Mouse (Mus musculus): ENCODE measurements around the gene Tm6sf1. TPM values are rescaled to one million over a fixed set of nuclear protein-coding genes. Genes with fewer than 3 reads are reported as not detected.

Gene Tm6sf1
- polyA plus RNA-seq, 1 experiment = 11.4 TPM

- Histone ChIP-seq H3K36me3 (ENCODE audit: control insufficient read depth, insufficient read depth) (no peaks in the 10 kb centered on the region), H3K27me3 (ENCODE audit: control insufficient read depth, insufficient read depth, insufficient read length) (no peaks in the 10 kb centered on the region), H3ac (ENCODE audit: control insufficient read depth, insufficient read length) (no peak overlapping the region), H3K4me2 (ENCODE audit: low read depth) (peak overlapping the region; percentile 42), H3K4me3 (no peak overlapping the region), H3K79me2 (ENCODE audit: control insufficient read depth, insufficient read depth) (no peaks in the 10 kb centered on the region)
- TF ChIP-seq MAX (IDR thresholded peaks at IDR 0.05; ENCODE audit: low read depth) (no peak), E2F4 (IDR thresholded peaks at IDR 0.05; ENCODE audit: insufficient read depth) (no peak), TCF3 (IDR thresholded peaks at IDR 0.05; ENCODE audit: insufficient read length, low read depth) (no peak), USF1 (IDR thresholded peaks at IDR 0.05; ENCODE audit: low read depth) (no peak), CEBPB (IDR thresholded peaks at IDR 0.05; ENCODE audit: insufficient read depth, poor library complexity, severe bottlenecking) (no peak), MYOD1 (IDR thresholded peaks at IDR 0.05; ENCODE audit: control insufficient read depth in 1 of 3, insufficient read length in 2 of 3, low read depth in 2 of 3) (peak in 1 of 3 experiments; percentile 27), TCF12 (IDR thresholded peaks at IDR 0.05; ENCODE audit: insufficient read depth, poor library complexity, severe bottlenecking) (no peak), POLR2A (IDR thresholded peaks at IDR 0.05; ENCODE audit: insufficient read length, low read depth) (peak; percentile 24), REST (IDR thresholded peaks at IDR 0.05; ENCODE audit: insufficient read depth, insufficient read length) (no peak), MYOG (IDR thresholded peaks at IDR 0.05; ENCODE audit: control insufficient read depth in 1 of 3, insufficient read depth in 1 of 3, insufficient read length in 2 of 3, low read depth in 2 of 3) (no peak), POLR2AphosphoS2 (IDR thresholded peaks at IDR 0.05; ENCODE audit: insufficient read length, low read depth) (no peak), SRF (IDR thresholded peaks at IDR 0.05; ENCODE audit: control insufficient read depth, insufficient read length, low read depth) (no peak)
Measured at GRCm38 (mm10) chr7:81839746-81840145, 19.1 kb upstream of the Tm6sf1 start.

DNA sequence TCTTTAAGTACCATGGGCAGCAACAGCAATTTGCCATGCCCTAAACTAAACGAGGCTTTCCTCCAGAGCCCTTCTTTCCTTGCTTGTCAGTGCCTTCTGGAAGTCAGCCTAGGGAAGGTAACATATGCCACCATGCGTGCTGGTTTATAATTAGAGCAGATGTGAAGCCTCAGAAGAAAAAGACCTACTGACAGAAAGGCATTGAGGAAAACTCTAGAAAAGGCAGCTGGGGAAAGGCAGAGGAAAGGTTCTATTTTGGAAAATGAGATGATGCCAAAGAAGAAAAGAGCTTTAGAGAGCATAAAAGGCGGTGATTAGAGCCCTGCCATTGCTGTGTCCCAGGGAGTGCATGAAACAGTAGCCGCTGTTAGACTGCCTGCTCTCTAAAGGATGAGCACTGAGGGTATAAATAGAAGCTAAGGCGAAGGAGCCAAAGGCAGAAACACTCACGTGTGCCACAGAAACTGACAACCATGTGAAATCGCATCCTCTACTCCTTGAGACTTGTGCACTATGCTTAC, 18.1 kb upstream of the Tm6sf1 start:
- no peak for TF ChIP-seq POLR2AphosphoS2 (IDR thresholded peaks at IDR 0.05; ENCODE audit: insufficient read length, low read depth)
- TF ChIP-seq POLR2A (IDR thresholded peaks at IDR 0.05; ENCODE audit: insufficient read length, low read depth) = no peak
- no peak for TF ChIP-seq MYOG (IDR thresholded peaks at IDR 0.05; ENCODE audit: control insufficient read depth in 1 of 3, insufficient read depth in 1 of 3, insufficient read length in 2 of 3, low read depth in 2 of 3)
- TF ChIP-seq SRF (IDR thresholded peaks at IDR 0.05; ENCODE audit: control insufficient read depth, insufficient read length, low read depth) = no peak
- TF ChIP-seq MAX (IDR thresholded peaks at IDR 0.05; ENCODE audit: low read depth) = no peak
- no peak for TF ChIP-seq CEBPB (IDR thresholded peaks at IDR 0.05; ENCODE audit: insufficient read depth, poor library complexity, severe bottlenecking)
- no peak for TF ChIP-seq USF1 (IDR thresholded peaks at IDR 0.05; ENCODE audit: low read depth)
- TF ChIP-seq E2F4 (IDR thresholded peaks at IDR 0.05; ENCODE audit: insufficient read depth) = no peak
- no peak for TF ChIP-seq TCF3 (IDR thresholded peaks at IDR 0.05; ENCODE audit: insufficient read length, low read depth)
- no peak for TF ChIP-seq REST (IDR thresholded peaks at IDR 0.05; ENCODE audit: insufficient read depth, insufficient read length)
- no peak for TF ChIP-seq TCF12 (IDR thresholded peaks at IDR 0.05; ENCODE audit: insufficient read depth, poor library complexity, severe bottlenecking)
- Histone ChIP-seq H3K79me2 (ENCODE audit: control insufficient read depth, insufficient read depth) (no peaks in the 10 kb centered on the region), H3K4me2 (ENCODE audit: low read depth) (peak overlapping the region; percentile 42), H3K4me3 (no peak overlapping the region), H3K36me3 (ENCODE audit: control insufficient read depth, insufficient read depth) (no peaks in the 10 kb centered on the region), H3ac (ENCODE audit: control insufficient read depth, insufficient read length) (no peak overlapping the region), H3K27me3 (ENCODE audit: control insufficient read depth, insufficient read depth, insufficient read length) (no peaks in the 10 kb centered on the region)

GRCm38 (mm10) chr7:81841439-81841838, 17.4 kb upstream of the Tm6sf1 start:
- Histone ChIP-seq H3K36me3 (ENCODE audit: control insufficient read depth, insufficient read depth) (no peaks in the 10 kb centered on the region), H3K4me3 (no peak overlapping the region), H3ac (ENCODE audit: control insufficient read depth, insufficient read length) (no peak overlapping the region), H3K27me3 (ENCODE audit: control insufficient read depth, insufficient read depth, insufficient read length) (no peaks in the 10 kb centered on the region), H3K4me2 (ENCODE audit: low read depth) (peak overlapping the region; percentile 42), H3K79me2 (ENCODE audit: control insufficient read depth, insufficient read depth) (no peaks in the 10 kb centered on the region)
- TF ChIP-seq CEBPB (IDR thresholded peaks at IDR 0.05; ENCODE audit: insufficient read depth, poor library complexity, severe bottlenecking) = no peak
- peak in 1 of 3 experiments; percentile 3 for TF ChIP-seq MYOG (IDR thresholded peaks at IDR 0.05; ENCODE audit: control insufficient read depth in 1 of 3, insufficient read depth in 1 of 3, insufficient read length in 2 of 3, low read depth in 2 of 3)
- no peak for TF ChIP-seq SRF (IDR thresholded peaks at IDR 0.05; ENCODE audit: control insufficient read depth, insufficient read length, low read depth)
- no peak for TF ChIP-seq MAX (IDR thresholded peaks at IDR 0.05; ENCODE audit: low read depth)

DNA sequence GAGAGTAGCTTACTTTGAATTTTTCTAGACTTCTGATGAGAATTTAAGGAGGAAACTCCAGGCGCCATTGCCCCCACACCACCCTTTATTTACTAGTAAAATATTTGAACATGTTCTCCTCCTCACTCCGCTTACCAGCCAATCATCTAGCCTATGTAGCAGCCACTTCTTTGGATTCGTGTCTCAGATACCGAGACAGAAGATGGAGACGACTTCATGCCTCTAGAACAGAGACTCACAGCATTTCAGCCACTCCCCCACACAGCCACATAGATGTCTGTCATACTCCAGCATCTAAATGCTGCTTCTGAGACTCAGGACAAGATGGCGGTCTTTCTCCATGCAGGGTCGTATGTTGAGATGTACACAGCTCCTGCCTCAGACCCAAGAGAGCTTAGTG, 16.7 kb upstream of the Tm6sf1 start:
- Histone ChIP-seq H3K79me2 (ENCODE audit: control insufficient read depth, insufficient read depth) (no peaks in the 10 kb centered on the region), H3ac (ENCODE audit: control insufficient read depth, insufficient read length) (no peak overlapping the region), H3K36me3 (ENCODE audit: control insufficient read depth, insufficient read depth) (no peaks in the 10 kb centered on the region), H3K27me3 (ENCODE audit: control insufficient read depth, insufficient read depth, insufficient read length) (no peaks in the 10 kb centered on the region), H3K4me3 (no peak overlapping the region), H3K4me2 (ENCODE audit: low read depth) (no peak overlapping the region)
- no peak for TF ChIP-seq REST (IDR thresholded peaks at IDR 0.05; ENCODE audit: insufficient read depth, insufficient read length)
- no peak for TF ChIP-seq TCF12 (IDR thresholded peaks at IDR 0.05; ENCODE audit: insufficient read depth, poor library complexity, severe bottlenecking)
- TF ChIP-seq MYOG (IDR thresholded peaks at IDR 0.05; ENCODE audit: control insufficient read depth in 1 of 3, insufficient read depth in 1 of 3, insufficient read length in 2 of 3, low read depth in 2 of 3) = no peak
- no peak for TF ChIP-seq E2F4 (IDR thresholded peaks at IDR 0.05; ENCODE audit: insufficient read depth)
- TF ChIP-seq USF1 (IDR thresholded peaks at IDR 0.05; ENCODE audit: low read depth) = no peak

DNA sequence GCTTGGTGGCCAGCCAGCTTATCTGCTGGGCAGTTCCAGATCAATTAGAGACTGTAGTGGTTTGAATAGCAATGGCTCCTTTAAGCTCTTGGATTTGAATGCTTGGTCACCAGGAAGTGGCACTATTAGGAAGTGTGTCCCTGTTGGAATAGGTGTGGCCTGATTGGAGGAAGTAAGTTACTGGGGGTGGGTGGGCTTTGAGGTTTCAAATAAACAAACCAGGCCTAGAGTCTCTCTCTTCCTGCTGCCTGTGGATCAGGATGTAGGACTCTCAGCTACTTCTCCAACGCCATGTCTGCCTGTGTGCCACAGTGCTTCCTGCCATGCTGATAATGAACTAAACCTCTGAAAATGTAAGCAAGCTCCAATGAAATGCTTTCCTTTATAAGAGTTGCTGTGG, 15.8 kb upstream of the Tm6sf1 start:
- TF ChIP-seq POLR2A (IDR thresholded peaks at IDR 0.05; ENCODE audit: insufficient read length, low read depth) = no peak
- TF ChIP-seq POLR2AphosphoS2 (IDR thresholded peaks at IDR 0.05; ENCODE audit: insufficient read length, low read depth) = no peak
- no peak for TF ChIP-seq TCF12 (IDR thresholded peaks at IDR 0.05; ENCODE audit: insufficient read depth, poor library complexity, severe bottlenecking)
- TF ChIP-seq SRF (IDR thresholded peaks at IDR 0.05; ENCODE audit: control insufficient read depth, insufficient read length, low read depth) = no peak
- TF ChIP-seq USF1 (IDR thresholded peaks at IDR 0.05; ENCODE audit: low read depth) = no peak
- no peak for TF ChIP-seq CEBPB (IDR thresholded peaks at IDR 0.05; ENCODE audit: insufficient read depth, poor library complexity, severe bottlenecking)
- TF ChIP-seq MAX (IDR thresholded peaks at IDR 0.05; ENCODE audit: low read depth) = no peak
- TF ChIP-seq MYOG (IDR thresholded peaks at IDR 0.05; ENCODE audit: control insufficient read depth in 1 of 3, insufficient read depth in 1 of 3, insufficient read length in 2 of 3, low read depth in 2 of 3) = no peak
- no peak for TF ChIP-seq E2F4 (IDR thresholded peaks at IDR 0.05; ENCODE audit: insufficient read depth)
- TF ChIP-seq MYOD1 (IDR thresholded peaks at IDR 0.05; ENCODE audit: control insufficient read depth in 1 of 3, insufficient read length in 2 of 3, low read depth in 2 of 3) = no peak
- TF ChIP-seq REST (IDR thresholded peaks at IDR 0.05; ENCODE audit: insufficient read depth, insufficient read length) = no peak
- no peak for TF ChIP-seq TCF3 (IDR thresholded peaks at IDR 0.05; ENCODE audit: insufficient read length, low read depth)
- Histone ChIP-seq H3K4me2 (ENCODE audit: low read depth) (no peak overlapping the region), H3K79me2 (ENCODE audit: control insufficient read depth, insufficient read depth) (no peaks in the 10 kb centered on the region), H3K36me3 (ENCODE audit: control insufficient read depth, insufficient read depth) (no peaks in the 10 kb centered on the region), H3ac (ENCODE audit: control insufficient read depth, insufficient read length) (no peak overlapping the region), H3K4me3 (no peak overlapping the region), H3K27me3 (ENCODE audit: control insufficient read depth, insufficient read depth, insufficient read length) (no peaks in the 10 kb centered on the region)
